Mouse (Mus musculus) embryonic fibroblast, embryonic 13.5 days (primary cell): ENCODE data around the gene Ylpm1.

Source experiments
- CTCF ChIP-seq: IDR thresholded peaks from 2 replicates; pipeline ENCODE4 v1.5.1; 2011; ENCODE audit warnings: mild to moderate bottlenecking, control low read depth, low read length, moderate library complexity, borderline replicate concordance; ENCODE audit not compliant: insufficient read depth
- POLR2A ChIP-seq: IDR thresholded peaks from 2 replicates; pipeline ENCODE4 v1.6.1; 2011; ENCODE audit warnings: low read depth, mild to moderate bottlenecking, control low read depth, low read length, moderate library complexity

DNA sequence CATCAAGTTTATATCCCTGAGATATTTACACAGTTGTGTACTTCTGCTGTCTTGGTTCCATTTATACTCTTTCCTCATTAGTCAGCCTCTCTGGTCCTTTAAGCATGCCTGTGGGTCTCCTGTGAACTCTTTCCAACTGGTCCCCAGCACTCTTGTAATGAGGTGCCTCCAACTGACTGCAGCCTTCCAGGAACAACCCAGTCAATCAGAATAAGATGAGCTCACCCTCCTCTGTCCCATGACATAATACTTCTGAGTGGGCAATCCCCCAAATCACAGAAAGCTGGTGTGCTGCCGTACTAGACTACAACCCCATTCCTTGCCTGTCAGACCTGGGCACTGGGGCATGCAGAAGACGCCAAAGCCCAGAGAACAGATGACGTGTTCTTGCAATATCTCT is 39.8 kb upstream of the Ylpm1 start:
- TF ChIP-seq CTCF, result no peak
- TF ChIP-seq POLR2A, result no peak
